Mouse (Mus musculus) heart, postnatal 10 days (tissue): ENCODE data around the gene Ace. TPM values are rescaled to one million over a fixed set of nuclear protein-coding genes. Genes with fewer than 3 reads are reported as not detected.

ENCODE experiments used
- DNase-seq, 2 experiments: peaks; one replicate each; pipeline ENCODE4 v3.0.0; 2021
- intact Hi-C: fragments of 180-260 bp; cut with DNase I; formaldehyde crosslinking; loops from one replicate; pipeline ENCODE4 v1.15.1; 2025
- total RNA-seq, 2 experiments: library from RNA; stranded (reverse); gene quantifications; 2 replicates each; pipeline ENCODE4 v1.2.3; 2021

The Ace gene
- total RNA-seq: 10 to 100 TPM; 20.4 to 29.1 TPM

- intact Hi-C loops: loop anchor here (2.0 kb wide), 1 partner anchor 23 kb away; no protein-coding TSS in a partner anchor
- peak; percentile 38 to 43 for DNase-seq
Measured at GRCm38 (mm10) chr11:105967741-105968574, at the start of gene Ace. Gene Ace, plus strand, starts transcription at chr11:105967945.

- intact Hi-C loops: no loop called here
Measured at GRCm38 (mm10) chr11:105920098-105920785, 47.5 kb upstream of the Ace start.

GRCm38 (mm10) chr11:105920836-105921235 lies 46.9 kb upstream of the Ace start:
- intact Hi-C loops: no loop called here
- DNase-seq: no peak

More at GRCm38 (mm10) chr11:105920098-105920785, 47.5 kb upstream of the Ace start:
- no peak for DNase-seq

GRCm38 (mm10) chr11:105921275-105921674 lies 46.5 kb upstream of the Ace start:
- no peak for DNase-seq
- intact Hi-C loops: no loop called here

- intact Hi-C loops: no loop called here
- no peak for DNase-seq
Measured at GRCm38 (mm10) chr11:105922769-105923663, 44.7 kb upstream of the Ace start.

- intact Hi-C loops: loop anchor here (1.0 to 2.0 kb wide), 3 partner anchors 42 to 149 kb away; no protein-coding TSS in a partner anchor
- peak; percentile 80 to 85 for DNase-seq
Measured at GRCm38 (mm10) chr11:105927065-105928030, 40.4 kb upstream of the Ace start.

- intact Hi-C loops: no loop called here
- no peak for DNase-seq
Measured at GRCm38 (mm10) chr11:105928171-105928570, 39.6 kb upstream of the Ace start.

GRCm38 (mm10) chr11:105931380-105931779 lies 36.4 kb upstream of the Ace start:
- intact Hi-C loops: no loop called here
- no peak for DNase-seq

GRCm38 (mm10) chr11:105933746-105934145 lies 34.0 kb upstream of the Ace start:
- intact Hi-C loops: no loop called here
- DNase-seq: no peak

- DNase-seq: peak in 1 of 2 experiments; percentile 32
- intact Hi-C loops: no loop called here
Measured at GRCm38 (mm10) chr11:105934303-105934711, 33.4 kb upstream of the Ace start.

GRCm38 (mm10) chr11:105934816-105935215 lies 32.9 kb upstream of the Ace start:
- peak; percentile 59 to 62 for DNase-seq
- intact Hi-C loops: no loop called here

GRCm38 (mm10) chr11:105935496-105935895 lies 32.2 kb upstream of the Ace start:
- no peak for DNase-seq
- intact Hi-C loops: no loop called here

GRCm38 (mm10) chr11:105936200-105936599 lies 31.5 kb upstream of the Ace start:
- peak; percentile 88 to 90 for DNase-seq
- intact Hi-C loops: no loop called here

- intact Hi-C loops: no loop called here
- DNase-seq: no peak
Measured at GRCm38 (mm10) chr11:105936974-105937373, 30.8 kb upstream of the Ace start.

- DNase-seq: peak in 1 of 2 experiments; percentile 30
- intact Hi-C loops: no loop called here
Measured at GRCm38 (mm10) chr11:105938771-105939170, 29.0 kb upstream of the Ace start.

GRCm38 (mm10) chr11:105941973-105942372 lies 25.8 kb upstream of the Ace start:
- intact Hi-C loops: loop anchor here (5.0 kb wide), 1 partner anchor 135 kb away; no protein-coding TSS in a partner anchor
- no peak for DNase-seq

- intact Hi-C loops: loop anchor here (2.0 to 5.0 kb wide), 2 partner anchors 23 to 134 kb away; partner anchors contain the start of gene Ace
- DNase-seq: peak; percentile 65 to 71
Measured at GRCm38 (mm10) chr11:105943133-105944102, 24.3 kb upstream of the Ace start.

GRCm38 (mm10) chr11:105944126-105944621 lies 23.6 kb upstream of the Ace start:
- intact Hi-C loops: loop anchor here (2.0 to 5.0 kb wide), 2 partner anchors 23 to 133 kb away; partner anchors contain the start of gene Ace
- peak; percentile 82 to 85 for DNase-seq
